Mouse (Mus musculus) liver, embryonic 15.5 days (tissue): ENCODE results near the gene Zdhhc14. TPM values are rescaled to one million over a fixed set of nuclear protein-coding genes. Genes with fewer than 3 reads are reported as not detected.

Experiments used
- ATAC-seq: fragments of 200-750 bp; cut with Nextera tagmentation; 2 replicates; pipeline ENCODE4 v1.8.0; 2017; ENCODE audit warnings: moderate number of reproducible peaks, mild to moderate bottlenecking, moderate library complexity; ENCODE audit not compliant: insufficient read depth
- H3K27ac ChIP-seq: fragments of 300-500 bp; sonication (generic); replicated peaks from 2 replicates; pipeline ENCODE4 v1.5.1; 2015; ENCODE audit warnings: mild to moderate bottlenecking, inconsistent platforms
- H3K27me3 ChIP-seq: fragments of 300-500 bp; sonication (generic); 2 replicates; pipeline ENCODE4 v1.6.1; 2015; ENCODE audit warnings: mild to moderate bottlenecking, inconsistent platforms
- H3K36me3 ChIP-seq: fragments of 300-500 bp; sonication (generic); replicated peaks from 2 replicates; pipeline ENCODE4 v1.6.1; 2015; ENCODE audit warnings: moderate library complexity, mild to moderate bottlenecking, inconsistent platforms
- H3K4me1 ChIP-seq: fragments of 300-500 bp; sonication (generic); replicated peaks from 2 replicates; pipeline ENCODE4 v1.6.1; 2015; ENCODE audit warnings: inconsistent platforms
- H3K4me2 ChIP-seq: fragments of 300-500 bp; sonication (generic); 2 replicates; pipeline ENCODE4 v1.6.1; 2015; ENCODE audit warnings: moderate library complexity, mild to moderate bottlenecking, inconsistent platforms
- H3K4me3 ChIP-seq: fragments of 300-500 bp; sonication (generic); replicated peaks from 2 replicates; pipeline ENCODE4 v1.5.1; 2015; ENCODE audit warnings: mild to moderate bottlenecking, inconsistent platforms
- H3K9ac ChIP-seq: fragments of 300-500 bp; sonication (generic); 2 replicates; pipeline ENCODE4 v1.6.1; 2015; ENCODE audit warnings: moderate library complexity, mild to moderate bottlenecking, inconsistent platforms
- H3K9me3 ChIP-seq: fragments of 300-500 bp; sonication (generic); replicated peaks from 2 replicates; pipeline ENCODE4 v1.6.1; 2016; ENCODE audit warnings: inconsistent platforms
- WGBS: fragments of 180-500 bp; shearing (Covaris S2); methylation state at CpG from one replicate; pipeline ENCODE4 v1.1.7; 2015; ENCODE audit warnings: mixed read lengths; ENCODE audit not compliant: insufficient replicate concordance; 5-methylcytosine and 5-hydroxymethylcytosine counted together
- polyA plus RNA-seq: library from polyadenylated mRNA; unstranded; fragments of >200 nt; fragmentation: Nextera tagmentation; extraction: Ambion mirVana; gene quantifications from 2 replicates; pipeline ENCODE4 v1.2.1, GENCODE M21; 2015

Gene Zdhhc14
- polyA plus RNA-seq, 1 experiment from 2014 or later, result 6.9 TPM

DNA sequence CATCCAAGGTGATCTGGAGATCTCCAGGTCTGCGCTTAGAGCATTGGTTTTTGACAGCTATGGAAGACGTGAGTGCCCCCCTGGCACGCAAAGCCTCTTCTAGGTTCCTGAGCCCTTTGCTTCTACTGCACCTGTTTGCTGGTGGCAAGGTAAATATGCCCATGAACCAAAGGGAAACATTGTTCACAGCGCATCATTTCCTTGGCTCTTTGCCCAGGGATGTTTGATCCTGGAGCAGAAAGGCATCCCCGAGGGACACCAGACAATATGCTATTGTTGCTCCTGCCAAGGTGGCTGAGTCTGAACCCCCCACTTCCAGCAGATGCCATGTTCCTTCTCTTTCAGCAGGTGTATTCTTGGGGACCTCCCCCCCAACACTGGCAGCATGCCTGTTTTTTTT lies 61.2 kb downstream of the Zdhhc14 start:
- ATAC-seq, result no peak
- H3K9ac ChIP-seq, result no peak overlapping the region
- 90% methylated on average over 5 of the region's 5 CpGs for WGBS
- peaks cover 23% of the 10 kb centered on the region for H3K4me1 ChIP-seq
- H3K27ac ChIP-seq, result no peak overlapping the region
- H3K9me3 ChIP-seq, result no peaks in the 10 kb centered on the region
- peaks cover 2% of the 10 kb centered on the region; the same call in 1 of the 2 replicates for H3K36me3 ChIP-seq
- H3K4me3 ChIP-seq, result no peak overlapping the region
- no peak overlapping the region for H3K4me2 ChIP-seq
- no peaks in the 10 kb centered on the region for H3K27me3 ChIP-seq

DNA sequence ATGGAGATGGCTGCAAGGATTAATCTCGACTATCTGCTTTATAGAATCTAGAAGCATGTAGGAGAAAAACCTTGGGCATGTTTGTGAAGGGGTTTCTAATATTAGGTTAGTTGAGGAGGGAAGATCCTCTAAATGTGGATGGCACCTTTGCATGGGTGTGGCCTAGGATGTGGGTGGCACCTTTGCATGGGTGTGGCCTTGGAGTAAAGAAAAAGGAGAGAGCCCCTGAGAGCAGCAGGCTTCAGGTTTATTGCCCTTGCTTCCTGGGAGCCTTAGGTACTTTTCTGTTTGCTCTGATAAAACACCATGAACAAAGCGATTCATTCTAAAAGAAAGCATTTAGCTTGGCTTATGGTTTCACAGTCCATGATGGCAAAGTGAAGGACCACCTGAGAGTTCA lies 62.2 kb downstream of the Zdhhc14 start:
- no peak for ATAC-seq
- H3K36me3 ChIP-seq, result peaks cover 2% of the 10 kb centered on the region; the same call in 1 of the 2 replicates

DNA sequence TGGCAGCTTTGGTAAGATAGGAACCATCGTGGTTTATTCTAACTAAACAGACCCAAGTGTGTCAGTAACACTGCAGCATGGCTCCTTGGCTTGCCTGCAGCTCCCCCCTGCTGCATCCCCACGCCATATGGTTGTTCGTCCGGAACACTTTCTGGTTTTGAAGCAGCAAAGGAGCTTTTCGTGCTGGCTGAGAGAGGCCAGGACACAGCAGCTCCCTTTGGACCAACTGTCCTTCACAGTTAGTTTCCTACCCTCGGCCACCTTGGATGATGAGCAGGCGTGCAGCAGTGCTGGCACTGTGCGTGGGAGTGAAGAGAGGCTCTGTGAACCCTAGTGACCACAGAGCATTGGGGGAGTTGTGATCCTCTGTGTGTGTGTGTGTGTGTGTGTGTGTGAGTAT lies 64.2 kb downstream of the Zdhhc14 start:
- Histone ChIP-seq H3K4me2 (no peak overlapping the region), H3K9me3 (no peaks in the 10 kb centered on the region), H3K4me1 (peaks cover 20% of the 10 kb centered on the region), H3K4me3 (no peak overlapping the region), H3K9ac (no peak overlapping the region), H3K27ac (no peak overlapping the region), H3K36me3 (peaks cover 5% of the 10 kb centered on the region; the same call in 1 of the 2 replicates), H3K27me3 (no peaks in the 10 kb centered on the region)
- no peak for ATAC-seq
- 82% methylated on average over 8 of the region's 8 CpGs for WGBS

More for the DNA sequence above, 62.2 kb downstream of the Zdhhc14 start:
- Histone ChIP-seq H3K9ac (no peak overlapping the region), H3K9me3 (no peaks in the 10 kb centered on the region), H3K27ac (no peak overlapping the region), H3K4me3 (no peak overlapping the region), H3K4me1 (peaks cover 26% of the 10 kb centered on the region), H3K27me3 (no peaks in the 10 kb centered on the region), H3K4me2 (no peak overlapping the region)
- 89% methylated on average over 2 of the region's 2 CpGs for WGBS

- no peak overlapping the region for H3K4me2 ChIP-seq
- no peak overlapping the region for H3K4me3 ChIP-seq
- H3K27ac ChIP-seq, result no peak overlapping the region
- H3K27me3 ChIP-seq, result no peaks in the 10 kb centered on the region
- H3K4me1 ChIP-seq, result 0 out of 2 replicates have a peak, but pooled peaks cover 3% of the 10 kb centered on the region
- H3K9ac ChIP-seq, result no peak overlapping the region
- H3K9me3 ChIP-seq, result no peaks in the 10 kb centered on the region
- 86% methylated on average over 4 of the region's 4 CpGs for WGBS
- H3K36me3 ChIP-seq, result 0 out of 2 replicates have a peak, but pooled peaks cover 5% of the 10 kb centered on the region
- no peak for ATAC-seq
These were observed 67.9 kb downstream of the Zdhhc14 start for GRCm38 (mm10) chr17:5560212-5560611.

- Histone ChIP-seq H3K27me3 (no peaks in the 10 kb centered on the region), H3K4me3 (no peak overlapping the region), H3K9me3 (no peaks in the 10 kb centered on the region), H3K27ac (no peak overlapping the region), H3K4me1 (peaks cover 21% of the 10 kb centered on the region; the same call in 1 of the 2 replicates), H3K9ac (no peak overlapping the region), H3K4me2 (no peak overlapping the region), H3K36me3 (0 out of 2 replicates have a peak, but pooled peaks cover 3% of the 10 kb centered on the region)
- no peak for ATAC-seq
- WGBS, result 82% methylated on average over 6 of the region's 6 CpGs
These were observed 70.8 kb downstream of the Zdhhc14 start for GRCm38 (mm10) chr17:5563108-5563507.

- Histone ChIP-seq H3K4me1 (peaks cover 22% of the 10 kb centered on the region; the same call in 1 of the 2 replicates), H3K9ac (no peak overlapping the region), H3K27me3 (no peaks in the 10 kb centered on the region), H3K4me3 (no peak overlapping the region), H3K36me3 (no peaks in the 10 kb centered on the region), H3K9me3 (no peaks in the 10 kb centered on the region), H3K27ac (no peak overlapping the region), H3K4me2 (no peak overlapping the region)
- 57% methylated on average over 7 of the region's 7 CpGs for WGBS
- ATAC-seq, result no peak
These were observed 73.6 kb downstream of the Zdhhc14 start for GRCm38 (mm10) chr17:5566006-5566405.

- Histone ChIP-seq H3K9ac (no peak overlapping the region), H3K9me3 (no peaks in the 10 kb centered on the region), H3K4me3 (no peak overlapping the region), H3K4me2 (no peak overlapping the region), H3K27ac (no peak overlapping the region), H3K27me3 (no peaks in the 10 kb centered on the region), H3K4me1 (peaks cover 22% of the 10 kb centered on the region; the same call in 1 of the 2 replicates), H3K36me3 (no peaks in the 10 kb centered on the region)
- 51% methylated on average over 5 of the region's 5 CpGs for WGBS
- ATAC-seq, result no peak
These were observed 75.6 kb downstream of the Zdhhc14 start for GRCm38 (mm10) chr17:5567943-5568342.

DNA sequence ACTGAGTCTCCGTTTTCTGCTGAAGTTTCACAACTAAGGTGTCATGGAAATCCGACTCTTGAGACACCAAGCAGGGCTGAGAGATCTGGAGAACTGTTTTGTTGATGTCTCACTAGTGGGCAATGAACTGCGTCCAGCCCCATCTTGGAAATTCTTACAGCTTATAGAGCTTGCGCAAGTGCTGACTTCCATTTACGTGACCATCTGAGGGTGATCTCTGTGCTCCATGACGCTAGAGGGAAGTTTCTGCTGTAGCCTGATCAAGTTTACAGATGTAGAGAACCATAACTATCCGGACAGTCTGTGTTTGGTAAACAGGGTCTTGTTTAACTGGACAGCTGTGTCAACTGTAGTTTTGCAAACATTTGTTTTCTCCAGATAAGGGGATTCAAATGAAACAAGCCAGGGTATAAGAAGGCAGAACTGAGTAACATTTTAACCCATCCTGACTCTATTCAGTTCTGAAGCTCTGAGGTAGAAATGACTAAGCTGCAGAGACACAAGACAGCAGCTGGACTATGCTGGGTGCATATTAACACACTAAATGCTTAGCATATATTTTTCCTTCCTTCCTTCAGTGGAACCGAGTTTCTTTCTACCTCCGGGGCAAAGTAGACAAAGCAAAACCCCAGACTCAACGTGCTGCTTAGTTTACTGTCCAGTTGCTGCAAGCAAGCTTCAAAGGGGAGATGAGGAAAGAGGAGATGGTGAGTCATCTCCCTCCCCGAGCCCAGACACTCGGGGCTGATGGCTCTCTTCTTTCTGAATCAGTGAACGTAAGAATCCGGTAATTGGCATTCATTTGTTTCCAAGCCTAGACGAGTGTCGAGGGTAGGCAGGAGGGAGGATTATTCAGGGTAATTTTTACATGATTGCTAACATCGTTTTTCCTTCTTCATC lies 77.0 kb downstream of the Zdhhc14 start:
- no peak overlapping the region for H3K4me3 ChIP-seq
- H3K4me2 ChIP-seq, result peak overlapping the region; percentile 11; the same call in 1 of the 2 replicates
- H3K9me3 ChIP-seq, result no peaks in the 10 kb centered on the region
- no peaks in the 10 kb centered on the region for H3K36me3 ChIP-seq
- no peaks in the 10 kb centered on the region for H3K27me3 ChIP-seq
- peak; percentile 52 for ATAC-seq
- H3K9ac ChIP-seq, result no peak overlapping the region
- peaks cover 26% of the 10 kb centered on the region; the same call in 1 of the 2 replicates for H3K4me1 ChIP-seq
- 67% methylated on average over 17 of the region's 17 CpGs for WGBS
- no peak overlapping the region for H3K27ac ChIP-seq

GRCm38 (mm10) chr17:5572096-5572730 lies 79.9 kb downstream of the Zdhhc14 start:
- Histone ChIP-seq H3K27ac (no peak overlapping the region), H3K9ac (no peak overlapping the region), H3K4me3 (no peak overlapping the region), H3K9me3 (no peaks in the 10 kb centered on the region), H3K4me1 (peaks cover 17% of the 10 kb centered on the region; the same call in 1 of the 2 replicates), H3K27me3 (no peaks in the 10 kb centered on the region), H3K36me3 (no peaks in the 10 kb centered on the region), H3K4me2 (no peak overlapping the region)
- WGBS, result 89% methylated on average over 1 of the region's 1 CpGs
- no peak for ATAC-seq

GRCm38 (mm10) chr17:5572745-5573420 lies 80.5 kb downstream of the Zdhhc14 start:
- H3K4me2 ChIP-seq, result no peak overlapping the region
- H3K4me3 ChIP-seq, result no peak overlapping the region
- no peaks in the 10 kb centered on the region for H3K27me3 ChIP-seq
- H3K9me3 ChIP-seq, result no peaks in the 10 kb centered on the region
- no peak for ATAC-seq
- H3K27ac ChIP-seq, result no peak overlapping the region
- peaks cover 12% of the 10 kb centered on the region; the same call in 1 of the 2 replicates for H3K4me1 ChIP-seq
- H3K9ac ChIP-seq, result no peak overlapping the region
- no peaks in the 10 kb centered on the region for H3K36me3 ChIP-seq

GRCm38 (mm10) chr17:5574672-5575071 lies 82.3 kb downstream of the Zdhhc14 start:
- no peak for ATAC-seq
- H3K4me3 ChIP-seq, result no peak overlapping the region
- H3K9me3 ChIP-seq, result no peaks in the 10 kb centered on the region
- no peak overlapping the region for H3K4me2 ChIP-seq
- H3K4me1 ChIP-seq, result peaks cover 9% of the 10 kb centered on the region; the same call in 1 of the 2 replicates
- no peak overlapping the region for H3K27ac ChIP-seq
- no peaks in the 10 kb centered on the region for H3K36me3 ChIP-seq
- no peaks in the 10 kb centered on the region for H3K27me3 ChIP-seq
- no peak overlapping the region for H3K9ac ChIP-seq
- 78% methylated on average over 5 of the region's 5 CpGs for WGBS
